ENCODE assay signal across 22 mouse cellular contexts in the genomic region with DNA sequence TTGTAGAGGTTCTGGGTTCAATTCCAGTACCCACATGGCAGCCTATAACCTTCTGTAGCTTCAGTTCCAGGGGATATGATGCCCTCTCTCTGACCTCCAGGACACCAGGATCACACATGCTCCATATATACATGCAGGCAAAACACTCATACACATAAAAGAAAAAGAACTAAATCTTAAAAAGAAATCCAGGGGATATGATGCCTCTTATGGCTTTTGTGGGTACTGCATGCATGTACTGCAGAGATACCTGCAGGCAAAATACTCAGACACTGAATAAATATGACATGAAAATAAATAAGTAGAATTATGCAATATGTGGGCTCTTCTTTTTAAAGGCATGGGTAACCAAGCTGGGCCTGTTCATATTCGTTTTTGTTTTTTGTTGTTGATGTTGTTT. TPM values are rescaled to one million over a fixed set of nuclear protein-coding genes. Genes with fewer than 3 reads are reported as not detected.
DNase-seq lines count a peak whose midpoint lies in the region; ATAC-seq and TF ChIP-seq lines count a peak whose summit lies in the region.
"Had no signal": no experiment of that assay in that cellular context is flagged by ENCODE, and none has a peak within 500 bp of the region (broad histone marks: within the 10 kb centered on the region; RNA-seq: fewer than 3 reads in every experiment).

No protein-coding gene starts in this region.

- ATAC-seq in lung, postnatal 0 days, result no peak
- no peak for ATAC-seq in forebrain, embryonic 16.5 days
- ATAC-seq: forebrain, embryonic 13.5 days had no signal

- no peak overlapping the region for H3K27ac ChIP-seq in gastrocnemius, adult 2 months
- no peak overlapping the region for H3K27ac ChIP-seq in lung, postnatal 0 days (ENCODE audit: low read length)
- no peak overlapping the region for H3K27ac ChIP-seq in forebrain, embryonic 16.5 days (ENCODE audit: low read length)
- H3K27ac ChIP-seq: embryonic facial prominence, embryonic 12.5 days; forebrain, embryonic 13.5 days; midbrain, embryonic 12.5 days; neural tube, embryonic 13.5 days had no signal

- intact Hi-C loops in gastrocnemius, adult 2 months (cut with DNase I), result no loop called here

- H3K27me3 ChIP-seq in lung, postnatal 0 days (replicated peaks; ENCODE audit: insufficient read depth, low read length), result no peaks in the 10 kb centered on the region
- H3K27me3 ChIP-seq in forebrain, embryonic 16.5 days (replicated peaks; ENCODE audit: control insufficient read depth, insufficient read depth, low read length), result no peaks in the 10 kb centered on the region
- H3K27me3 ChIP-seq: forebrain, embryonic 13.5 days; neural tube, embryonic 13.5 days had no signal

- no peaks in the 10 kb centered on the region for H3K9me3 ChIP-seq in lung, postnatal 0 days (ENCODE audit: low read length)
- no peaks in the 10 kb centered on the region for H3K9me3 ChIP-seq in forebrain, embryonic 16.5 days (ENCODE audit: control insufficient read depth, low read length)
- H3K9me3 ChIP-seq: embryonic facial prominence, embryonic 12.5 days; forebrain, embryonic 13.5 days; midbrain, embryonic 12.5 days; neural tube, embryonic 13.5 days had no signal

- H3K4me3 ChIP-seq in gastrocnemius, adult 2 months, result no peak overlapping the region
- H3K4me3 ChIP-seq in lung, postnatal 0 days (ENCODE audit: low read depth, low read length), result no peak overlapping the region
- H3K4me3 ChIP-seq in forebrain, embryonic 16.5 days (replicated peaks; ENCODE audit: low read length), result no peak overlapping the region
- H3K4me3 ChIP-seq: embryonic facial prominence, embryonic 12.5 days; forebrain, embryonic 13.5 days; midbrain, embryonic 12.5 days; neural tube, embryonic 13.5 days had no signal

- no peaks in the 10 kb centered on the region for H3K36me3 ChIP-seq in lung, postnatal 0 days (ENCODE audit: insufficient read depth, low read length)
- H3K36me3 ChIP-seq in forebrain, embryonic 16.5 days (ENCODE audit: control insufficient read depth, insufficient read depth), result no peaks in the 10 kb centered on the region
- H3K36me3 ChIP-seq: embryonic facial prominence, embryonic 12.5 days; midbrain, embryonic 12.5 days; neural tube, embryonic 13.5 days had no signal

- no peak overlapping the region for H3K4me2 ChIP-seq in lung, postnatal 0 days (replicated peaks; ENCODE audit: low read depth, low read length)
- no peak overlapping the region for H3K4me2 ChIP-seq in forebrain, embryonic 16.5 days (ENCODE audit: low read length)
- H3K4me2 ChIP-seq: embryonic facial prominence, embryonic 12.5 days; forebrain, embryonic 13.5 days; midbrain, embryonic 12.5 days; neural tube, embryonic 13.5 days had no signal

- peak; percentile 42 for TF ChIP-seq CTCF in gastrocnemius, adult 2 months (IDR thresholded peaks at IDR 0.05)
- TF ChIP-seq CTCF in lung, postnatal 0 days (IDR thresholded peaks at IDR 0.05), result peak; percentile 50; the same call in 1 of the 2 replicates

- no peak overlapping the region for H3K9ac ChIP-seq in lung, postnatal 0 days (replicated peaks; ENCODE audit: low read depth)
- H3K9ac ChIP-seq in forebrain, embryonic 16.5 days (replicated peaks; ENCODE audit: low read depth, low read length), result no peak overlapping the region
- H3K9ac ChIP-seq: embryonic facial prominence, embryonic 12.5 days; forebrain, embryonic 13.5 days; midbrain, embryonic 12.5 days; neural tube, embryonic 13.5 days had no signal

- 59% methylated on average over 1 of the region's 1 CpGs for WGBS in lung, postnatal 0 days
- 55% methylated on average over 1 of the region's 1 CpGs for WGBS in forebrain, embryonic 16.5 days

- no peaks in the 10 kb centered on the region for H3K4me1 ChIP-seq in lung, postnatal 0 days (ENCODE audit: insufficient read depth, low read depth, low read length)
- no peaks in the 10 kb centered on the region for H3K4me1 ChIP-seq in forebrain, embryonic 16.5 days (replicated peaks; ENCODE audit: control insufficient read depth, insufficient read depth, low read length)
- H3K4me1 ChIP-seq: embryonic facial prominence, embryonic 12.5 days; forebrain, embryonic 13.5 days; midbrain, embryonic 12.5 days; neural tube, embryonic 13.5 days had no signal

- DNase-seq in gastrocnemius, adult 2 months, result no peak
- DNase-seq in gastrocnemius, adult 8-10 months (ENCODE audit: low spot score in 2 of 2), result no peak
- no peak for DNase-seq in lung, postnatal 0 days (ENCODE audit: low spot score)
- DNase-seq in lung, postnatal 14 days, result no peak
- DNase-seq in NIH3T3 (ENCODE audit: low read depth), result peak; percentile 47
- DNase-seq in retina, embryonic 14.5 days (ENCODE audit: low spot score), result peak; percentile 30
- DNase-seq in urinary bladder, postnatal 36 days (ENCODE audit: low spot score in 2 of 2), result no peak
- DNase-seq: cerebellum, adult 8-10 months; heart, postnatal 36 days; kidney, adult 11 months; right cerebral cortex, postnatal 14 days had no signal

- no peak for TF ChIP-seq EP300 in lung, postnatal 0 days (IDR thresholded peaks at IDR 0.05)

RNA-seq across cellular contexts. Expression of gene Pold4, which starts 15.3 kb away (rescaled TPM):
- total RNA-seq in gastrocnemius, adult 2 months (2021), result 10 to 100 TPM; 13.6 to 16.4 TPM
- total RNA-seq in gastrocnemius, adult 8-10 months (2022), result 10 to 100 TPM; 13.1 to 19.4 (median 17.3) TPM
- polyA plus RNA-seq in lung, postnatal 0 days (2015; fragmentation: Nextera tagmentation; extraction: Ambion mirVana), result 58.6 and 63.6 TPM in 2 replicates
- polyA plus RNA-seq in forebrain, embryonic 16.5 days (2015; fragmentation: Nextera tagmentation; extraction: Ambion mirVana), result 19.6 and 21.9 TPM in 2 replicates

RNA-seq across cellular contexts. Expression of gene Ssh3, which starts 22.0 kb away (rescaled TPM):
- total RNA-seq in gastrocnemius, adult 2 months (2021), result 1 to 10 TPM; 3.3 to 3.9 TPM
- 1 to 10 TPM; 2.3 to 5.8 (median 2.9) TPM for total RNA-seq in gastrocnemius, adult 8-10 months (2022)
- 22.7 and 24.4 TPM in 2 replicates for polyA plus RNA-seq in lung, postnatal 0 days (2015; fragmentation: Nextera tagmentation; extraction: Ambion mirVana)
- 7.2 and 11.8 TPM in 2 replicates for polyA plus RNA-seq in forebrain, embryonic 16.5 days (2015; fragmentation: Nextera tagmentation; extraction: Ambion mirVana)

RNA-seq across cellular contexts. Expression of gene AC109138.7, which starts 32.9 kb away (rescaled TPM):
- not detected for total RNA-seq in gastrocnemius, adult 2 months (2021)
- not detected for total RNA-seq in gastrocnemius, adult 8-10 months (2022)
- polyA plus RNA-seq in lung, postnatal 0 days (2015; fragmentation: Nextera tagmentation; extraction: Ambion mirVana), result not detected in 2 replicates
- polyA plus RNA-seq in forebrain, embryonic 16.5 days (2015; fragmentation: Nextera tagmentation; extraction: Ambion mirVana), result not detected in 2 replicates
- total RNA-seq: heart, postnatal 36 days; layer of hippocampus, adult 8-10 months; left cerebral cortex, postnatal 25 days had no signal
- polyA plus RNA-seq: brain, embryonic 14.5 days; embryonic facial prominence, embryonic 12.5 days; forebrain, embryonic 13.5 days; gonadal fat pad, adult 2 months; liver, embryonic 16.5 days; midbrain, embryonic 12.5 days; neural tube, embryonic 13.5 days; stomach, embryonic 14.5 days had no signal

RNA-seq across cellular contexts. Expression of gene Clcf1, which starts 33.0 kb away (rescaled TPM):
- total RNA-seq in gastrocnemius, adult 2 months (2021), result under 1 TPM; 0.38 to 0.89 TPM
- total RNA-seq in gastrocnemius, adult 8-10 months (2022), result under 1 TPM in 3 of 4 experiments, not detected in 1; 0.20 to 0.43 (median 0.22) TPM
- polyA plus RNA-seq in lung, postnatal 0 days (2015; fragmentation: Nextera tagmentation; extraction: Ambion mirVana), result 7.6 and 8.0 TPM in 2 replicates
- 0.40 and 0.49 TPM in 2 replicates for polyA plus RNA-seq in forebrain, embryonic 16.5 days (2015; fragmentation: Nextera tagmentation; extraction: Ambion mirVana)

RNA-seq across cellular contexts. Expression of gene Ankrd13d, which starts 35.9 kb away (rescaled TPM):
- total RNA-seq in gastrocnemius, adult 2 months (2021), result under 1 TPM; 0.45 to 0.64 TPM
- under 1 TPM in 1 of 4 experiments, not detected in 3; 0.63 TPM for total RNA-seq in gastrocnemius, adult 8-10 months (2022)
- polyA plus RNA-seq in lung, postnatal 0 days (2015; fragmentation: Nextera tagmentation; extraction: Ambion mirVana), result 2.0 and 2.6 TPM in 2 replicates
- polyA plus RNA-seq in forebrain, embryonic 16.5 days (2015; fragmentation: Nextera tagmentation; extraction: Ambion mirVana), result 24.0 and 38.6 TPM in 2 replicates

Comparison
In these comparisons a context has a peak if more than half of its experiments do, and no peak if none do; other contexts are left out.
1. DNase-seq: peak in NIH3T3 (single experiment) and retina, embryonic 14.5 days (single experiment); none in gastrocnemius, adult 2 months (single experiment), gastrocnemius, adult 8-10 months (0 of 2), lung, postnatal 0 days (single experiment), lung, postnatal 14 days (single experiment) and urinary bladder, postnatal 36 days (0 of 2).